Mouse (Mus musculus): ENCODE results near the gene Slc8b1.

DNA sequence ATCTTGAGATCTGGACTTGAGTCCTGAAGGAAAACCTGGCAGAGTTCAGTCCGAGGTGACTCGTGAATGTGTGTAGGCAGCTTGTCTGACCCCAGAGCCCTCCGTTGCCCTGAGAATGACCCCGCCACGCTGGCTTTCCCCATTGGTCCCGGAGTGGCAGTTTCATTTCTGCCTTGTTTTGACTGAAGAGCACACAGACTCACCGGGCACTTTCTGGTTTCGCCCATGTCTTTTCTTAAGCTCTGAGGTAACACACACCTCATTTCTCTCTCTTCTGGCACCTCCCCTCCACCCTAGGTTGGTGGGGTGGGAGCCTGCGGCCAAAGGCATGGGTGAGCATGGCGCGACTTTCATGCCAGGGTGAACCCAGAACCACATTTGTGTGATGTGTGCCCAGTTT is 15.3 kb downstream of the Slc8b1 start:
- TF ChIP-seq CTCF (IDR thresholded peaks at IDR 0.05; ENCODE audit: control insufficient read depth, insufficient read depth, insufficient replicate concordance, low read depth, low read length) (no peak), POLR2A (IDR thresholded peaks at IDR 0.05; ENCODE audit: control insufficient read depth, low read depth, low read length) (no peak)

Measured in testis, adult 2 months (tissue).